In genomic region chr7:43782275-43783265, GRCm38 (mm10) we compare ENCODE assay signal across 7 mouse cellular contexts. TPM values are rescaled to one million over a fixed set of nuclear protein-coding genes. Genes with fewer than 3 reads are reported as not detected.
A peak's percentile ranks its signal among the peaks of the same experiment; 100 is the strongest.
DNase-seq lines count a peak whose midpoint lies in the region; ATAC-seq and TF ChIP-seq lines count a peak whose summit lies in the region.

No protein-coding gene starts in this region.

- H3K4me3 ChIP-seq in cortical plate, adult 2 months (ENCODE audit: insufficient read depth, low read length) = no peak overlapping the region
- H3K4me3 ChIP-seq in intestine, embryonic 15.5 days (replicated peaks) = peak overlapping the region; percentile 26
- H3K4me3 ChIP-seq in limb, embryonic 12.5 days (replicated peaks) = peak overlapping the region; percentile 26
- peak overlapping the region; percentile 22 for H3K4me3 ChIP-seq in midbrain, embryonic 14.5 days (replicated peaks; ENCODE audit: low read depth, low read length)
- peak overlapping the region; percentile 35; the same call in 1 of the 2 replicates for H3K4me3 ChIP-seq in spleen, adult 2 months (ENCODE audit: extremely low read depth, insufficient read depth, insufficient read length)

- H3K9ac ChIP-seq in intestine, embryonic 15.5 days = peak overlapping the region; percentile 21; the same call in 1 of the 2 replicates
- H3K9ac ChIP-seq in limb, embryonic 12.5 days (replicated peaks) = 0 out of 2 replicates have a peak overlapping the region, but pooled peaks have one; percentile 40
- H3K9ac ChIP-seq in midbrain, embryonic 14.5 days (replicated peaks; ENCODE audit: low read length) = 0 out of 2 replicates have a peak overlapping the region, but pooled peaks have one; percentile 32

- H3K27me3 ChIP-seq in intestine, embryonic 15.5 days (replicated peaks) = 0 out of 2 replicates have a peak, but pooled peaks cover 7% of the 10 kb centered on the region
- H3K27me3 ChIP-seq in limb, embryonic 12.5 days = peaks cover 28% of the 10 kb centered on the region
- 0 out of 2 replicates have a peak, but pooled peaks cover 4% of the 10 kb centered on the region for H3K27me3 ChIP-seq in midbrain, embryonic 14.5 days (ENCODE audit: control insufficient read depth, insufficient read depth, low read length)
- no peaks in the 10 kb centered on the region for H3K27me3 ChIP-seq in spleen, adult 2 months (ENCODE audit: control insufficient read depth, insufficient read depth, low read length)

- TF ChIP-seq POLR2A in cortical plate, adult 2 months (IDR thresholded peaks at IDR 0.05; ENCODE audit: extremely low read depth, insufficient read depth, low read length) = no peak
- no peak for TF ChIP-seq POLR2A in spleen, adult 2 months (IDR thresholded peaks at IDR 0.05; ENCODE audit: low read depth, low read length)

- peak; percentile 57 to 91 for DNase-seq in adrenal gland, adult (ENCODE audit: inconsistent age in 2 of 2, low spot score in 1 of 2)
- peak; percentile 55 to 77 for DNase-seq in gastrocnemius, postnatal 4 days (ENCODE audit: low spot score in 2 of 2)
- DNase-seq in midbrain, embryonic 14.5 days = peak; percentile 88
- DNase-seq in spleen, adult 2 months (ENCODE audit: low read depth in 1 of 2, low spot score in 2 of 2) = peak in 1 of 2 experiments; percentile 53

- TF ChIP-seq CTCF in cortical plate, adult 2 months (IDR thresholded peaks at IDR 0.05; ENCODE audit: extremely low read depth, insufficient read depth, low read length) = peak; percentile 64
- TF ChIP-seq CTCF in spleen, adult 2 months (IDR thresholded peaks at IDR 0.05; ENCODE audit: extremely low read depth, insufficient read depth, insufficient read length, insufficient replicate concordance) = peak; percentile 53; the same call in 1 of the 2 replicates

- WGBS in intestine, embryonic 15.5 days = 9% methylated on average over 36 of the region's 36 CpGs
- WGBS in limb, embryonic 12.5 days = 8% methylated on average over 36 of the region's 36 CpGs
- 6% methylated on average over 36 of the region's 36 CpGs for WGBS in midbrain, embryonic 14.5 days
- WGBS in spleen, adult 2 months = 10% methylated on average over 36 of the region's 36 CpGs

- no peaks in the 10 kb centered on the region for H3K36me3 ChIP-seq in intestine, embryonic 15.5 days
- no peaks in the 10 kb centered on the region for H3K36me3 ChIP-seq in limb, embryonic 12.5 days
- H3K36me3 ChIP-seq in midbrain, embryonic 14.5 days (ENCODE audit: control insufficient read depth, insufficient read depth, low read length) = no peaks in the 10 kb centered on the region
- no peaks in the 10 kb centered on the region for H3K36me3 ChIP-seq in spleen, adult 2 months (ENCODE audit: control insufficient read depth, insufficient read depth, low read length)

- H3K27ac ChIP-seq in cortical plate, adult 2 months (ENCODE audit: insufficient read depth, low read length) = no peak overlapping the region
- no peak overlapping the region for H3K27ac ChIP-seq in intestine, embryonic 15.5 days
- no peak overlapping the region for H3K27ac ChIP-seq in limb, embryonic 12.5 days
- no peak overlapping the region for H3K27ac ChIP-seq in midbrain, embryonic 14.5 days (replicated peaks; ENCODE audit: low read depth, low read length)
- H3K27ac ChIP-seq in spleen, adult 2 months (ENCODE audit: insufficient read depth, low read length) = no peak overlapping the region

- H3K4me1 ChIP-seq in cortical plate, adult 2 months (ENCODE audit: control insufficient read depth, insufficient read depth, low read length) = no peaks in the 10 kb centered on the region
- H3K4me1 ChIP-seq in intestine, embryonic 15.5 days (replicated peaks) = peaks cover 2% of the 10 kb centered on the region; the same call in 1 of the 2 replicates
- peaks cover 5% of the 10 kb centered on the region; the same call in 1 of the 2 replicates for H3K4me1 ChIP-seq in limb, embryonic 12.5 days (replicated peaks)
- peaks cover 3% of the 10 kb centered on the region; the same call in 1 of the 2 replicates for H3K4me1 ChIP-seq in midbrain, embryonic 14.5 days (ENCODE audit: control insufficient read depth, insufficient read depth, low read length)
- H3K4me1 ChIP-seq in spleen, adult 2 months (ENCODE audit: control insufficient read depth, insufficient read depth, insufficient read length) = peaks cover 2% of the 10 kb centered on the region

- no peaks in the 10 kb centered on the region for H3K9me3 ChIP-seq in intestine, embryonic 15.5 days
- no peaks in the 10 kb centered on the region for H3K9me3 ChIP-seq in limb, embryonic 12.5 days
- no peaks in the 10 kb centered on the region for H3K9me3 ChIP-seq in midbrain, embryonic 14.5 days (ENCODE audit: control insufficient read depth, low read length)

- ATAC-seq in intestine, embryonic 15.5 days = peak; percentile 89
- peak; percentile 81; the same call in 1 of the 2 replicates for ATAC-seq in limb, embryonic 12.5 days (ENCODE audit: insufficient number of reproducible peaks, insufficient read depth, low FRiP score, low TSS enrichment, low read depth)
- peak; percentile 64; the same call in 1 of the 2 replicates for ATAC-seq in midbrain, embryonic 14.5 days (ENCODE audit: low FRiP score, low TSS enrichment)

- peak overlapping the region; percentile 80 for H3K4me2 ChIP-seq in intestine, embryonic 15.5 days (replicated peaks)
- H3K4me2 ChIP-seq in limb, embryonic 12.5 days = peak overlapping the region; percentile 59
- H3K4me2 ChIP-seq in midbrain, embryonic 14.5 days (ENCODE audit: low read length) = peak overlapping the region; percentile 61

RNA-seq across cellular contexts. Expression of gene Klk10, which starts 1.7 kb away (rescaled TPM):
- 0.27 and 0.32 TPM in 2 replicates for polyA plus RNA-seq in cortical plate, adult 2 months (2012; rRNA removed)
- under 1 TPM in 1 of 2 experiments, not detected in 1; 0.18 TPM for total RNA-seq in gastrocnemius, postnatal 4 days (2021)
- 3.0 and 3.4 TPM in 2 replicates for polyA plus RNA-seq in intestine, embryonic 15.5 days (2015; fragmentation: Nextera tagmentation; extraction: Ambion mirVana)
- 0.35 and 0.41 TPM in 2 replicates for polyA plus RNA-seq in limb, embryonic 12.5 days (2016; fragmentation: Nextera tagmentation; extraction: Ambion mirVana)
- not detected in 2 replicates for polyA plus RNA-seq in midbrain, embryonic 14.5 days (2014; fragmentation: Nextera tagmentation; extraction: Ambion mirVana)
- polyA plus RNA-seq in spleen, adult 2 months (2012; rRNA removed) = 0.16 TPM in 1 of 2 replicates, not detected in the other

RNA-seq across cellular contexts. Expression of gene Klk11, which starts 8.2 kb away (rescaled TPM):
- not detected in 2 replicates for polyA plus RNA-seq in cortical plate, adult 2 months (2012; rRNA removed)
- total RNA-seq in gastrocnemius, postnatal 4 days (2021) = not detected
- 0.46 and 0.58 TPM in 2 replicates for polyA plus RNA-seq in intestine, embryonic 15.5 days (2015; fragmentation: Nextera tagmentation; extraction: Ambion mirVana)
- polyA plus RNA-seq in limb, embryonic 12.5 days (2016; fragmentation: Nextera tagmentation; extraction: Ambion mirVana) = not detected in 2 replicates
- polyA plus RNA-seq in midbrain, embryonic 14.5 days (2014; fragmentation: Nextera tagmentation; extraction: Ambion mirVana) = not detected in 2 replicates
- not detected in 2 replicates for polyA plus RNA-seq in spleen, adult 2 months (2012; rRNA removed)

RNA-seq across cellular contexts. Expression of gene Klk9, which starts 9.1 kb away (rescaled TPM):
- polyA plus RNA-seq in cortical plate, adult 2 months (2012; rRNA removed) = 0.11 TPM in 1 of 2 replicates, not detected in the other
- not detected for total RNA-seq in gastrocnemius, postnatal 4 days (2021)
- polyA plus RNA-seq in intestine, embryonic 15.5 days (2015; fragmentation: Nextera tagmentation; extraction: Ambion mirVana) = not detected in 2 replicates
- polyA plus RNA-seq in limb, embryonic 12.5 days (2016; fragmentation: Nextera tagmentation; extraction: Ambion mirVana) = 0.14 and 0.19 TPM in 2 replicates
- polyA plus RNA-seq in midbrain, embryonic 14.5 days (2014; fragmentation: Nextera tagmentation; extraction: Ambion mirVana) = not detected in 2 replicates
- polyA plus RNA-seq in spleen, adult 2 months (2012; rRNA removed) = not detected in 2 replicates

RNA-seq across cellular contexts. Expression of gene Klk12, which starts 13.9 kb away (rescaled TPM):
- not detected in 2 replicates for polyA plus RNA-seq in cortical plate, adult 2 months (2012; rRNA removed)
- not detected for total RNA-seq in gastrocnemius, postnatal 4 days (2021)
- not detected in 2 replicates for polyA plus RNA-seq in intestine, embryonic 15.5 days (2015; fragmentation: Nextera tagmentation; extraction: Ambion mirVana)
- polyA plus RNA-seq in limb, embryonic 12.5 days (2016; fragmentation: Nextera tagmentation; extraction: Ambion mirVana) = not detected in 2 replicates
- not detected in 2 replicates for polyA plus RNA-seq in midbrain, embryonic 14.5 days (2014; fragmentation: Nextera tagmentation; extraction: Ambion mirVana)
- not detected in 2 replicates for polyA plus RNA-seq in spleen, adult 2 months (2012; rRNA removed)

RNA-seq across cellular contexts. Expression of gene Klk8, which starts 14.8 kb away (rescaled TPM):
- polyA plus RNA-seq in cortical plate, adult 2 months (2012; rRNA removed) = 3.1 and 7.6 TPM in 2 replicates
- total RNA-seq in gastrocnemius, postnatal 4 days (2021) = 1 to 10 TPM; 2.5 to 3.5 TPM
- polyA plus RNA-seq in intestine, embryonic 15.5 days (2015; fragmentation: Nextera tagmentation; extraction: Ambion mirVana) = 14.5 and 15.1 TPM in 2 replicates
- polyA plus RNA-seq in limb, embryonic 12.5 days (2016; fragmentation: Nextera tagmentation; extraction: Ambion mirVana) = 12.7 and 13.4 TPM in 2 replicates
- polyA plus RNA-seq in midbrain, embryonic 14.5 days (2014; fragmentation: Nextera tagmentation; extraction: Ambion mirVana) = 6.2 and 6.7 TPM in 2 replicates
- 12.3 and 13.5 TPM in 2 replicates for polyA plus RNA-seq in spleen, adult 2 months (2012; rRNA removed)
